Mouse (Mus musculus): Measurements from ENCODE around the gene Mael. TPM values are rescaled to one million over a fixed set of nuclear protein-coding genes. Genes with fewer than 3 reads are reported as not detected.

Gene Mael
- total RNA-seq, 2 experiments from 2014 or later: not detected

- no peak for DNase-seq
These were observed 33.4 kb downstream of the Mael start for GRCm38 (mm10) chr1:166205159-166205558.

DNA sequence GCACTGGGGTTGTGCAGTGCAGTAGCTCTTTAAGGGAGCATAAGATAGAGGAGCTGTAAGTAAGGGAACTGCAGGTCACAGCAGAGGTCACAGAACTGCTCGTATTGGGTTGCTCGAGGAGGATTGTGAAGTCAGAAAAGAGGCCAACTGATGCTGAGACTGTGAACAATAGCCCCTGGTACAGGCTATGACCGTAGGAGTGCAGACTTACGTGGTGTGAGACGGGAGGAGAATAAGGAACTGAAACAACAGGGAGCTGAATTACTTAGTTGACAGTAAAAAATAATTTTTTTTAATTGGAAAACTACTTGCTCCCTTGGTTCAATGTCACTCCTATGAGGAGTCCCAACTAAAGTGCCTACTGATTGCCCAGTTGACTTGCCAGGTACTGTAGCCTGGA, 34.4 kb downstream of the Mael start:
- no peak for DNase-seq

DNA sequence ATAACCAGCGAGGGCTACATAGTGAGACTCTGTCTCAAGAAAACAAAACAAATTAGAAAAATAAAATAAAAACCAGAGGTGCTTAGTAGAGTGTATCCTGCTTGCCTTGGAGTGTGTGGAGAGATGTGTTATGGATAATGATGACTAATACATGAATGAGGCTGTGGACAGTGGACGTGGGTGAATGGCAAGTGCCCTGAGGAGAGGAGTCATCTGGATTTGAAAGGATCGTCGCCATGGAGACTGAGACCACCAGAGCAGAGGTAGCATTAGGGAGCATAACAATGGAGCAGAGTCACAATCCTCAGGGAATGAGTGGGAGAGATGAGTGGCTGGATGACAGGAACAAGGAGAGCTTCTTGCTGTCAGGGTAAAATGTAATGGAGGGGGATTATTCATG, 48.7 kb downstream of the Mael start:
- DNase-seq: no peak

DNA sequence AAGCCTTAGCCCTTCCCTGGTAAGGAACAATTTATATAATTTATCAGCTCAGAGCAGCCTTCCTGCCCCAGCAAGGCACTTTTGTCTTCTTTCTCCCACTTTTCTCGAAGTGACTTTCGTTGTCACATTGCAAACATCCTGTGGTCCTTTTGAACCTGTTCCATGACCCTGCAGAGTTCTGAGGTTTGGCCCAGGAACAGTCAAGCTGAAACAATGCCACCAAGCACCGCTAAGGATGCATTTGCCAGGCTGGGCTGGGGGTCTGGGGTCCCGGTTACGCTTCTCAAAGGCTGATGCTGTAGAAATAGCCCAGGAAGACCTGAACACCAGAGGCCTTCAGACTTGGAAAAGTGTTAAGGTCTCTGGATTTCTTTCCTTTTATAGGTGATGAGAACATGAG, 53.2 kb downstream of the Mael start:
- no peak for DNase-seq

DNA sequence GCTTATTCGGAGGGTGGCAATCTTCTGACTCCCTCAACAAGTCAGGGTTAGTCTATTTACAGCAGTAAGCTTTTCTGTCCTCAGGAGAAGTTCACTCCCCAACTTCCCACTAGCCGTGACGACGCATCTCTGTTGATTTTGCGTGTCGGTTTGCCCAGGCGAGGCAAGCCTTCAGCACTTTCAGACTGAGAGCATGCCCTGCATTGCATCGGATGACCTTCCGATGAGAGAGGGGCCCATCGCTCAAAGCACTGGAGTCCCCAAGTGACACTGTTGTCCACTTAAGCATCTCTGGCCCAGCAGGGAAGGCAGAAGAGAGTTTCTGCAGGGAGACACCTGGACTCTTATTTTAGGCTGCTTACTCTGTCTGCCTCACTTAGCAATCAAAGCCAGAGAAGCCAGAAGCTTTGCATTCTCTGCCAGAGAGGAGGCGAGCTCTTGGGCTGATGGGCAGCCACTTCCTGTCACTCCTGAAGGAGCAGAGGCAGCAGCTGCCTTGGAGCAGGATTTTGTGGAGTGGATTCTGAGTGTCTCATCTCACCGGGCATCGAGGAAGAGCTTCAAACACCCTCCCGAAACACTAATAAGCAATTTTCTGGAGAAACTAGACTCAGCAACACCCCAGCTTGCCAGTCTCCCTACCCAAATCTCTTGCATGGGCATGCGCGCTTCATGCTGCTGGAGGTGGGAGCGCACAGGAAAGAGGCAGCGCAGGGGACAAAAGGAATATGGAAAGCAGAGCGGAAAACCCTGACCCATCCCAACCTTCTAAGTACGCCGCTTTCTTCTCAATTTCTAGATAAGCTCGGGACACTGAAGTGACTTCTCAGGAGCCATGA, 53.9 kb downstream of the Mael start:
- no peak for DNase-seq

DNA sequence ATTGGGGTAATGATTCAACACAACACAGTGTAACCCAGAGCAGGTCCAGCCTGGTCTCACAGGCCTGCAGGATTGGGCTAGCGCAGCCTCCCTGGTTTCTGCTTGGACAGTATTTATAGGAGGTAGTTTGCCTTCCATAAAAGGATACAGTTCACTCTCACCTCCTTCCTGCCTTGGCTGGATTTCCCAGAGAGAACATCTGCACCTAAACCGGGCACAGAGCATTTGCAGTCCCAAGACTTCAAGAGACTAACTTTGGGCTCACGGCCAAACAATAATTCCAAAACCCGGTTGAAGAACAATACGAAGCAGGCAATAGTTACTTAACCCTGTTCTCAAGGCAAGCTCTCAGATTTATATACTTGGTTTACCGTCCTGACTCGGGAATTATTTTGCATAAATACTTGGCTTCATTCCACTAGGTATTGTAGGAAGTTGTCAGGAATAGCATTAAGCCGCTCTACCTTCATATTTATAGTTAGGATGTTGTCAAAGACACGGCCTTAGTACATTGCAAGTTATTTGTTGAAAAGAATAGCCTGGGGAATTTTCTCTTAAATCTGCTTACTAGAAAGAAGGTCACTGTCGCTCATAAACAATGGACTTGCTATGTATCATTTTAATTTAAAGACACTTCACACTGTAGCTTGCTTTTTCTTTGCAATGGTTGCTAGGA, 55.5 kb downstream of the Mael start:
- no peak for DNase-seq

- DNase-seq: no peak
These were observed 57.0 kb downstream of the Mael start for GRCm38 (mm10) chr1:166181510-166181909.

DNA sequence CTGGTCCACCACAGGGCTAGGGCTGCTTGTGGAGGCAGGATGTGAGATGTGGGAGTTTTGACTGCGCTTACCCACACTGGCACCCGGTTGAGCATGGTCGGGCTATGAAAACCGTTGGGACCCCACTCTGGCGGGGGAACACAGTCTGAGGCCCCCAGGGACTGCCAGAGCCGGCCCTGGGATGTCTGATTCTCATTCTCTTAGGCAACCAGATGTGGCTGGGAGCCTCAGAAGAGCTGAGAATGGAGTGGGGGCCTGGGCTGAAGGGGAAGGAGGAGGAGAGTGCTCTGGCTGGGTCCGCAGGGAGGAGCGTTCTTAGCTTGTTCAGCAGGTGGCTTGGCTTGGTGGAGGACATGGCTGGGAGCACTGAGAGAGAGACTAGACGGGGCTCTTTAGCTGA, 64.9 kb downstream of the Mael start:
- no peak for DNase-seq

DNA sequence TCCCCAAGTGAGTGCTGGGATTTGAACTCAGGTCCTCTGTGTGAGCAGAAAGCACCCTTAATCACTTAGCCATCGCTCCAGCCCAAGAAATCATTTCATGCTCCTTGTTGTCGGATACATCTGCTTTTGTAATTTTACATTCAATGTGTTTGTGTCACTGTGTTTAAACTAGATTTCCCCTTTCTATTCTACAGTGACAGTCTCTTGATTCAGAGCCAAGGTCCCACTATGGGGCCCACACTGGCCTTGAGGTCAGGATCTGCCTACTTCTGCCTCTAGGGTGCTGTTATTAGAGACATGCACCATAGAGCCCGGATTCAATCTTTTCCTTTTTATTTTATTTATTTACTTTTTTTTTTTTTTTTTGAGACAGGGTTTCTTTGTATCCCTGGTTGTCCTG, 65.6 kb downstream of the Mael start:
- no peak for DNase-seq

DNA sequence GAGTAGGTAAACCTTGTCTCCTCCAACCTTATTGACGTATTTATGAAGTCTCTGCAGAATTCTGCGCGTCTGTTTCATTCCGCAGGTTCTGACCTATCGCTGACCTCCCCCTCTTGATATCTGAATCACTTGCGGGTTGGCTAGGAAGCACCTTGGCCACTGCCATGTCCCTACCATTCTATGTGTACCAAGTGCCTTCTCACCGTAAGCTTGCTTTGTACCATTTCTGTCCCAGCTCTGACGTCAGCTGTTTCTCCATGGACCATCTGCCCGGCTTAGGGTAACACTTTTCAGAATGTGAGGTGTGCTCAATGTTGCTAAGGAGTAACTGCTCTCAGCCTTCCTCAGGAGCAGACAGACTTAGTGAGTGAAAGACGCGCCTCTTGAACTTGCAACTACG, 67.7 kb downstream of the Mael start:
- DNase-seq: no peak

DNA sequence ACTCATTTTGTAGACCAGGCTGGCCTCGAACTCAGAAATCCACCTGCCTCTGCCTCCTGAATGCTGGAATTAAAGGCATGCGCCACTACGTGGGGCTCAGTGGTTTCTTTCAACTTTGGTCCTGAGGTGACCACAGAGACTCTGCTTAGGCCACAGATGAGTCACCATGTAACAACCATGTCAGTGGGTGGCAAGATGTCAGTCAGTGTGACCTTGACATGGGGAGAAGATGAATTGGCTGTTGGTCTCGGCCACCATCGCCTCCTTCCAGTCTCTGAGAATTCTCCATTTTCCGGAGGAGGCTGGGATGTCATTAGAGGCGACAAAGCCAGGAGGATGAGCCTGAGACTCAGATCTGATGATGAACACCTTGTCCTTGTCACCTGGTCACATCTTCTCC, 68.8 kb downstream of the Mael start:
- DNase-seq: no peak

GRCm38 (mm10) chr1:166168017-166168416, 70.5 kb downstream of the Mael start:
- DNase-seq: no peak

DNA sequence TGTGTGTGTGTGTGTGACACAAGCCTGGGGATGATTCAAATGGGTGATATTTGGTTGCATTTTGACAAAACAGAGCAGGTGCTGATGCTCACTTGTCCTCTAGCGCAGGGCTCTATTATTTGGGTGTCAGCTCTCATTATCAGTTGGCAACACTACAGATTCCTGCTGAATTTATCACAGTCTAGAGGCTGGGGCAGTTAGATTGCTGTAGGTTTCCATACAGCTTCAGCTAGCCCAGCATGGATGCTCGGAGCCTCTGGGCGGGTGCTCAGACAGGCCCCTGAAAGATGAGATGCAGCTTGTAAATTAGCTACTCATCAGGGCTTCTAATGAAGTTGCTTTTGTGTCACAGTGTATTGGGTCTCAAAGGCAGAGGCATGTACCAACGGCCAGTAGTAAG, 71.1 kb downstream of the Mael start:
- no peak for DNase-seq

- no peak for DNase-seq
These were observed 73.4 kb downstream of the Mael start for GRCm38 (mm10) chr1:166165159-166165558.

GRCm38 (mm10) chr1:166164580-166164979, 74.0 kb downstream of the Mael start:
- DNase-seq: no peak

- DNase-seq: peak; percentile 81
These were observed 77.7 kb downstream of the Mael start for GRCm38 (mm10) chr1:166160569-166161445.

DNA sequence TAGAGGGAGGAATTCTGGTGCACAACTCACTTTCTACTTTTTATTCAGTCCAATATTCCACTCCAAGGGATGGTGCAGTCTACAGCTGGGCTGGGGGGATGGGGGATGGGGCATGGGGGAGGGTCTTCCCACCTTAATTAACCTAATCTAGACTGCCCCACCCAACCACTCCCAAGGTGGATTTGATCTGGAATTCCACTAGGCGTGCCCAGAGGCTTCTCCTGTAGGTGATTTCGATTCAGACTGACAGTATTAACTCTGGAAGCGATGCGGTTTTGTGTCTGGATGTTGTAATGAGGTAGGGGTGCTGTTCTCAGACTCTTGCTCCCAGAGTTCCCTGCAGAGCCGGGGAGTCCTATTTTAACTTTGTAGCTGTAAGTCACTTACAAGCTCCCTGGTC, 78.4 kb downstream of the Mael start:
- no peak for DNase-seq

GRCm38 (mm10) chr1:166158664-166159063, 79.9 kb downstream of the Mael start:
- no peak for DNase-seq

DNA sequence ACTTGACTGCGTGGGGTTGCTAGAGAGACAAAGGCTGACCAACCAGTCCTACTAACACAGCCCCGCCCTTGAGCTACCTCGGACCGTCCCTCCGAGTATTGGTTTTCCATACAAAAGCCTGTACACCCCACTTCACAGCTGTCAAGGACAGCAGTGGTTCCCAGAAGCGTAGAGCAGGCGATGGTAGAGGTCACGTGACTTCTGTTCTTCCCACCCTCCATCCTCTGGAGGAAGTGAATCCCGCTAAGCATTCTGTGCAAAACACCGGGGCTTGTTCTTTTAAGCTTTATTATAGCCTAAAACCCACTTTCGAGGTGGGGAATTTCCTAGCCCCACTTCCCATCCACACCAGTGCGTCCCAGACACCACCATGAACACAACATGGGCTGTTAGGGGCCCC, 80.8 kb downstream of the Mael start:
- DNase-seq: no peak

GRCm38 (mm10) chr1:166155113-166155494, 83.4 kb downstream of the Mael start:
- DNase-seq: no peak

- DNase-seq: peak; percentile 74
These were observed 84.1 kb downstream of the Mael start for GRCm38 (mm10) chr1:166154162-166155112.

Data from gastrocnemius, postnatal 10 days (tissue).